Mouse (Mus musculus) cortical plate, adult 2 months (tissue): Measurements from ENCODE around the gene Scnn1g.

ENCODE experiments used
- CTCF ChIP-seq: fragments of 200-500 bp; IDR thresholded peaks from 2 replicates; pipeline ENCODE4 v1.5.1; 2011; ENCODE audit warnings: mild to moderate bottlenecking, control low read depth, low read length; ENCODE audit not compliant: insufficient read depth; ENCODE audit errors: extremely low read depth
- POLR2A ChIP-seq: fragments of 200-500 bp; IDR thresholded peaks from 2 replicates; pipeline ENCODE4 v1.6.1; 2011; ENCODE audit warnings: mild to moderate bottlenecking, low read length, control low read depth; ENCODE audit not compliant: insufficient read depth; ENCODE audit errors: extremely low read depth

DNA sequence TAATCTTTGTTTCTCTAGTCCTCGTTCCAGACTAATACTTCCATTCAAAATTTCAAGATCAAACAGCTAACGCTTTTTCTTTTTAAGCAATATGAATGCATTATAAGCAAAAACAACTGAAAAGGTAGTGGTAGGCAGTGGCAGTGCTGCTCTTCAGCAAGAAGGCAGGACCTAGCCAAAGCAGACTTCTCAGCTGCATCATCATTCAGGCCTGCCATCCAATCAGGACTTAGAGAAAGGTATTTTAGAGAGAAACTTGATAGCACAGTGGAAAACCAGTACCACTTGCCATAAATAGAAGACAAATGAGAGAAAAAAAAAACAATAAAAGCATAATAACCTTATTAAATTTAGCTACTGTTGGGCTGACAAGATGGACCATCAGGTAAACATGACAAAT is 29.2 kb upstream of the Scnn1g start:
- no peak for TF ChIP-seq CTCF
- TF ChIP-seq POLR2A: no peak
